Mouse (Mus musculus) left cerebral cortex, postnatal 4 days (tissue): ENCODE data around the gene Zfp64. TPM values are rescaled to one million over a fixed set of nuclear protein-coding genes. Genes with fewer than 3 reads are reported as not detected.
"Not testable (repeated sequence)": the region's sequence is repeated elsewhere in the genome, so short reads cannot be mapped to it uniquely, and the experiment has no call there.

Source experiments
- DNase-seq: peaks from one replicate; pipeline ENCODE4 v3.0.0-alpha.2; 2022
- intact Hi-C: fragments of 180-260 bp; cut with DNase I; formaldehyde crosslinking; loops from one replicate; pipeline ENCODE4 v1.15.1; 2025
- total RNA-seq, 2 experiments: library from RNA; stranded (reverse); gene quantifications; 2 replicates each; pipeline ENCODE4 v1.2.3; 2021

Zfp64 gene
- total RNA-seq, 2 experiments from 2014 or later: 21.2 to 23.7 TPM

- intact Hi-C loops: no loop called here
- no peak for DNase-seq
Measured at GRCm38 (mm10) chr2:168854777-168855176, 100.6 kb downstream of the Zfp64 start.

GRCm38 (mm10) chr2:168853869-168854268 lies 101.5 kb downstream of the Zfp64 start:
- intact Hi-C loops: not testable (repeated sequence)

GRCm38 (mm10) chr2:168851545-168851944 lies 103.8 kb downstream of the Zfp64 start:
- intact Hi-C loops: no loop called here
- no peak for DNase-seq

More at GRCm38 (mm10) chr2:168853869-168854268, 101.5 kb downstream of the Zfp64 start:
- not testable (repeated sequence) for DNase-seq

- intact Hi-C loops: no loop called here
- peak; percentile 55 for DNase-seq
Measured at GRCm38 (mm10) chr2:168848553-168848952, 106.8 kb downstream of the Zfp64 start.

GRCm38 (mm10) chr2:168846180-168846720 lies 109.1 kb downstream of the Zfp64 start:
- intact Hi-C loops: no loop called here
- DNase-seq: no peak

Other genes with a start within 250 kb of the Zfp64 start
- 100 to 1,000 TPM; 448 to 467 TPM for gene Atp9a, start 213.2 kb downstream of the Zfp64 start, total RNA-seq
- not detected for gene Sall4, start 187.6 kb downstream of the Zfp64 start, total RNA-seq